Mouse (Mus musculus): ENCODE results near the gene Rbm39.
"Not testable (repeated sequence)": the region's sequence is repeated elsewhere in the genome, so short reads cannot be mapped to it uniquely, and the experiment has no call there.

Rbm39 gene

DNA sequence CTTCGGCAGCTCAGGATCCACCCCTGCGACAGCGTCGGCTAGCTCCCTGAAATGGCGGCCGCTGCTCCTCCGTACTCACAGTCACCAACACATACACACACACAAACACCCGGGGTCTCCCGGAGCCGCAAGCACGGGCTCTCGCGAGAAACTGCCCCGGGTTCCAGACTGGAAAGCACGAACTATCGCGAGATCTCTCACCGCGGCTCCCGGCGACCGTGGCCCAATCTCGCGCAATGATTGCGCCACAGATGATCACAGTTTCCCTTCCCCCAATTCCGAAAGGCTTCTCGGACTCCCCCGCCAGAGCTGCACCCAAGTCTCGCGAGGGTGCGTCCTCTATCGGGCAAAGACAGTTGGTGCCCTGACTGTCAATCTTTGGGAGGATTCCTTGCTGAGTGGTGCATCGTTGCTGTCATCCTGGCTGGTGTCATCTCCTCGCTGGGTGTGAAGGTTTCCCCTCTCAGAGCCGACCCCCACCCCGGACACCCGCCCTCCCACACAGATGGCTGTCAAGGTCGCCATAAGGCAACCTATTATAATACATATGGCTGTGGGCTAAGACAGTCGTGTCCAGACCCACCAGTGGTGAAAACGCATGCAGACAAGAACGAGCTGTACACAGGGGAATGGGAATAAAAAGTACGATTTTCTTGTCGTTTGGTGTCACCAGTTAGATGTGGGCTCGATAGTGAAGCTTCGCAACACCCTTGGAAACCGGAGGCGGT is at the start of gene Rbm39:
Gene Rbm39 (minus strand): TSS at position 145 of the 728 bp plus-strand sequence.
- peak; percentile 100 for DNase-seq (ENCODE audit: low read depth, low spot score)

DNA sequence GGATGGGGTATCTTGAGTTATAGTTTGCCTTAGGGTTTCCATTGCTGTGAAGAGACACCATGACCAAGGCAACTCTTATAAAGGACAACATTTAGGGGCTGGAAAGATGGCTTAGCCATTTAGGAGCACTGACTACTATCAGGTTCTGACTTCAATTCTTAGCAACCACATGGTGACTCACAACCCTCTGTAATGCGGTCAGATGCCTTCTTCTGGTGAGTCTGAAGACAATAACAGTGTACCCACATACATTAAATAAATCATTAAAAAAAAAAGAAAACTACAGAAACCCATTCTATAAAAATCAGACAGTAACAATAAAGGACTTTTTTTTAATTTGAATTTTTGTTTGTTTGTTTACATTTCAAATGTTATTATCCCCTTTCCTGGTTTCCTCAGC is 49.1 kb upstream of the Rbm39 start:
- DNase-seq (ENCODE audit: low read depth, low spot score): no peak

DNA sequence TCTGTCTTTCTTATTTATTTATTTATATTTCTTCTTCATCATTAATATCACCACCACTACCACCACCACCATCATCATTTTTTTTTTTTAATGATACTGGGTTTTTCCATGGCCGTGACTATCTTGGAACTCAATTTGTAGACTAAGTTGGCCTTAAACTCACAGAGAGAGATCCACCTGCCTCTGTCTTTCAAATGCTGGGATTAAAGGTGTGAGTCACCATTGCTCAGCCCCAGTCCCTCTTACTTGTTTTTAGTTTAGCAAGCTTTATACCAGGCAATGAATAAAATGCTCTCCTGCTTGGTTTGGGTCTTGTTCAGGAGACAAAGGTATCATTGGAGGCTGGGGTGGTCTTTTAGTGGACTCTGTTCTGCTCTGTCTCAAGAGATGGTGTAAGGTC is 47.7 kb upstream of the Rbm39 start:
- no peak for DNase-seq (ENCODE audit: low read depth, low spot score)

DNA sequence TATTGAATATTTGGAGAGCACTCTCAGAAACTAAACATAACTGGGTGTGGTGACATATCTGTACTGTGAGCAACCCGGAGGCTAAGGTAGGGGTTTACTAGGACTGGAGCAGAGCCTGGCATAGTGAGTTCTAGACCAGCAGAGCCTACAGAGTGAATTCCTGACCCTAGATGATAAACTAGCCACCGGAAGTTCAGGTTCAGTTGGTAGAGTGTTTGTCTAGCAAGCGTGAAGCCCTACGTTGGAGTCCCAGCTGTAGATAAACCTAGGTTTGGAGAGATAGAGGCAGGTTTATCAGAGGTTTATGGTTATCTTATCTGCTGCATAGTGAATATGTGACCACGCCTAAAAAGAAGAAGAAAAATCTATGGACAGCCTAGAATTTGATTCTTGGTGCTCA is 44.0 kb upstream of the Rbm39 start:
- no peak for DNase-seq (ENCODE audit: low read depth, low spot score)

DNA sequence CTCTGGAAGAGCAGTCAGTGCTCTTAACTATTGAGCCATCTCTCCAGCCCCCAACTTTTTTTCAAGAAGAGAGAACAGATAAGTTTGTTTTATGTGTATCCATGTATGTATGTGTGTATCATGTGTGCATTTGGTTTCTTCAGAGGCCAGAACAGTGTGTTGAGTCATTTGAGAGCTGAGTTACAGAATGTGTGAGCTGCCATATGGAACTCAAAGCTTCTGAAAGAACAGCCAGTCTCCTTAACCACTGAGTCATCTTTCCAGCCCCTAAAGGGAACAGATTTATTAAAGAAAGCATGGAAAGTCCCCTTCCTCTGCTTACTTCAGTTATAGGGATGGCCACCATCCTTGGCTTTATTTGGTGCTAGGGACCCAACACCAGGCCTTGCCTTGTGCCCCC is 42.1 kb upstream of the Rbm39 start:
- DNase-seq (ENCODE audit: low read depth, low spot score): no peak

DNA sequence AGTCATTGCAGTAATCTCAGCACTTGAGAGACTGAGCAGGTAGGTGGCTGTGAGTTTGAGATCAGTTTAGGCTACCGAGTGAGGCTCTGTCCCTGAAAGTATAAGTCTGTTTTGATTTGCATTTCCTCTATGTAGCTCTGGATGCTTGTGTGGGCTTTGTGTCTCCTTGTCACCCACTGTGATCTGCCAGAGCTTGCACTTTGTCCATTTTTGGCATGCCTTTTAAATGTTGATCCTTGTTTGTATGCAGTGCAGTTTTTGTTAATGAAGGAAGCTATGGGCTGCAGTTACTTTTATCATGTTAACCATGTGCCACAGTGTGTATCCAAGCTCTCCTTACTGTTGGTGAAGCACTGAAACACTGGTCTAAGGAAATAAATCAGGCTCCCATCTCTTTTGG is 37.7 kb upstream of the Rbm39 start:
- no peak for DNase-seq (ENCODE audit: low read depth, low spot score)

DNA sequence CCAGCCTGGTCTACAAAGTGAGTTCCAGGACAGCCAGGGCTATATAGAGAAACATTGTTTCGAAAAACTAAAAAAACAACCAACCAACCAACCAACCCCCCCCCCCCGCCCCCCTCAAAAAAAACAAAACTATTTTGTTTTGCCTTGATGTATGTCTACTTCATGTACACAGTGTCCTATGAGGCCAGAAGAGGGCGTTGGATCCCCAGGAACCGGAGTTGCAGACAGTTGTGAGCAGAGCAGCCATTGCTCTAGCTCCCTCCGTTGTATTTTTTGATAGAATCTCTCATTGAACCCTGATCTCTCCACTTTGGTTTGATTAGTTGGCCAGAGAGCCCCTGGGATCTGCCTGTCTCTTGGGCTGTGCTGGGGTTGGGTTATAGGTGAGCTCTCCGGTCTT is 23.9 kb upstream of the Rbm39 start:
- peak; percentile 41 for DNase-seq (ENCODE audit: low read depth, low spot score)

DNA sequence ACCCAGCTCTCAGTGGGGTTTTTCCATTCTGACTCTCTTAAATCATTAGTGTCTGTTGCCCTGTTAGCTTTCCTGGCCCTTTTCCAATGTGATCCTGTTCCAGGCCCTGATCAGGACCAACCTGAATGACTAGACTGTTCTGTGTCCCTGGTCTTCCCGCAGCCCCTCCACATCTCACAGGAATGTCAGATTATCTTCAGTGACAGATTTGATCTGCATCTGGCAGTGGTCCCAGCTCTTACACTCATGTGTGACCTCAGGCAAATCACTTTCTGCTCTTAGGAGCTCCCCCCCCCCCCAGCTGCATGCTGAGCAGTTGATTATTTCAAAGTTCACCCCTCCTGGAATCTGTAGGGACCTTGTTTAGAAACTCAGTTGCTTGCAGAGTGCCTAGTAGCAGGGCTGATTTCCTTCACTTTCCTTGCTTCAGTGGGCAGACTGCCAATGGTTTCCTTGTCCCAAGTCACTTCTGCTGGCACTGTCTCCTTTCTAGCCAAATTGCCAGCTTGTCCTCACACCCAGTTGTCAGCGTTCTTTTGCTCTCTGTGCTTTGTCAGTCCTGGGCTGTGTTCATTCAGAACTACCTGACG is 22.9 kb upstream of the Rbm39 start:
- no peak for DNase-seq (ENCODE audit: low read depth, low spot score)

DNA sequence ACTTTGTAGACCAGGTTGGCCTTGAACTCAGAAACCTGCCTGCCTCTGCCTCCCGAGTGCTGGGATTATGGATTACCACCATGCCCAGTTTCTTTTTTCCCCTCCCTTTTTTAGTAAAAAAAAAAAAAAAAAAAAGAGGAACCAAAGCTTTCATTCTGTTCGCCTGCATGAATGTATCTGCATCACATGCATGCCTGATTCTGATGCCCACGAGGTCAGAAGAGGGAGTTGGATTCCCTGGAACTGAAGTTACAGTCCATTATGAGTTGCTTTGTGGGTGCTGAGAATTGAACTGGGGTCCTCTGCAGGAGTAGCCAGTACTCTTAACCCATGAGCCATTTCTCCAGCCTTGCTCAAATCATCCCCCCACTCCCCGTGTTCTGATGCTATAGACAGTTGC is 21.4 kb upstream of the Rbm39 start:
- no peak for DNase-seq (ENCODE audit: low read depth, low spot score)

DNA sequence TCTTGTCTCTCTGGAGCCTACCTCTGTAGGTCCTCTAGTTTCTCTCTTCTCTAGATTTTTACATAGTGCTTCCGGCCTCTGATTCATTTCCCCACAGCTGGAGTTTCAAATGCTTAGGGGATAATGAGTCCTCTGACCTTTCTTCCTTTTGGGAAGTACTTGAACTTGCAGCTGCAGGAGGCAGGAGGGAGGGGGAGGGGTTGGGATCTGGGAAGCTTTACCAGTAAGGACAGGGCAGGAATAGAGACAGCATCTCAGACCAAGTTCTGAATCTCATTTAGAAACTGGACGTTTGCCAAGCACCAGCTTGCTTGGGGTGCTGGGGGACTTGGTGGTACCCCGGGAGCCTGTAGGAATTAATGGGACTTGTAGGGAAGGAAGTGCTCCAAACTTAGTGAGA is 19.9 kb upstream of the Rbm39 start:
- DNase-seq (ENCODE audit: low read depth, low spot score): no peak

DNA sequence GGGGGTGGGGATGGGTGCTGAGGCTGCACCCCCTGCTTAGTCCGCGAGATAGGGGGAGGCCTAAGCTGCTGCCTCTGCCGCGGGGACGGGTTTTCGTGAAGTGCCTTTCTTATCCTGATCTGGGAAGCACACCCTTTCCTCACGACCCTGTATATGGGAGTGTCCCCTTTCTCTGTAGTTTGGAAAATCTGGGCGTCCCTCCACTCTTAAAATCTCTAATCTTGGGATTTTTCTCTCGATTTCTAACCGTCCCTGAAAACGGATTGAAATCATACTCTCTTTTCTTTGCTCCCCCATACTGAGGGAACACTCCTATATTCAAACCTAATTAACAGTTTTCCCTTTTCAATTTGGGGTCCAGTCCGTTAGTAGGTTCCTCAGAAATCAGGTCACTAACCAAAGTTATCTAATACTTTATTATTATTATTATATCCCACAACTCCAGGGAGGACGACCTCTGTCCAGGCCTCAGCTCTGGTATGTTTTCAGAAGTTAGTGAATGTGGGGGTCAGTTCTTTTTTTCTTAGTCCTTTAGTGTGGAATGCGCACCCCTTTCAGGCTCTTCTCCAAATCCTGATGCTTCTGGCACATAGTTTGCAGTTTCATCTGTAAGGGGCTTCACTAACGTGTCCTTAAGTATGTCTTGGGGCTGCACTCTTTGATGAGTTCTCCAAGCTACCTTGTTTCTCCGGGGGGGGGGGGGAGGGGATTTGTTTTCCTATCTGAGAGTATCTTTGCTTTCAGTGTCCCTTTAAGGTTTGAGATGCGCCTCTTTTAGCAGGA is 17.3 kb upstream of the Rbm39 start:
- no peak for DNase-seq (ENCODE audit: low read depth, low spot score)

DNA sequence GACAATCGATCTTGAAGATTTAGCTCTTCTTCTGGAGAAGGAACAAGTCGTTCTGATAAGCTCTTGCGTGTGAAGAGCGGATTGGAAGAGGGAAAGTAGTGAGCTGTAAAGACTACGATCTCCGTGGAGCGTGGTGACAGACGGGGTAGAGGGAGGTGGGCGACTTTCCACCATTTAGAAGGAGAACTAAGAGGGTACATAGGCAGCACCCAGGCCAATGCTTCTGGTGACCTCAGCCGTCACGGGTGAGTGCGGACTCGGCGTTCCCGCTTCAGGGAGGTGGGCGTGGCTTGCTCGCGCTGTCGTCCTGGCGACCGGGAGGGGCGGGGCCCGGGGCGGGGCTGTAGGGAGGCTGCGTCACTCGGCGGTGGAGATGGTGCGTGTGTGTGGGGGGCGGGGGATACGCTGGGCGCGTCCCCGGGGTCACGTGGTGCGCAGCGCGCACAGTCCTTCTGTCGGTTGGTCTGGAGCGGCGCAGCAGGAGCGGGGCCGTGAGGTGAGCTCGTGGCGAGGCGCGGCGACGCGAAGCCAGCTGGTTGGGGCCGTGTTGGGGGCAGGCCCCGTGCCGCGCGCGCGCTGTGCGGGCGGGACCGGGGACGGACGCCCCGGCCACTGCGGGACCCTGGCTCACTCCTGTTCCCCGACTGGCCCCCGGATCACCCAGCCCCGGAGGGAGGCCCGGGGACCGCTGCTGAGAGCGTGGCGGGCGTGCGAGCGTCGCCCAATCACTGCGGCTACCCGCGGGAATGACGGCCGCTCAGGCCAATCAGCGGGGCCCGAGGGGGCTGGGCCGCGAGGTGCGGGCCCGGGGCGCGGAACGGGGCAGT is 16.5 kb upstream of the Rbm39 start, which contains the start of gene Phf20:
Gene Phf20 (plus strand): TSS at position 165 of the 827 bp plus-strand sequence.
- DNase-seq (ENCODE audit: low read depth, low spot score): peak; percentile 99

DNA sequence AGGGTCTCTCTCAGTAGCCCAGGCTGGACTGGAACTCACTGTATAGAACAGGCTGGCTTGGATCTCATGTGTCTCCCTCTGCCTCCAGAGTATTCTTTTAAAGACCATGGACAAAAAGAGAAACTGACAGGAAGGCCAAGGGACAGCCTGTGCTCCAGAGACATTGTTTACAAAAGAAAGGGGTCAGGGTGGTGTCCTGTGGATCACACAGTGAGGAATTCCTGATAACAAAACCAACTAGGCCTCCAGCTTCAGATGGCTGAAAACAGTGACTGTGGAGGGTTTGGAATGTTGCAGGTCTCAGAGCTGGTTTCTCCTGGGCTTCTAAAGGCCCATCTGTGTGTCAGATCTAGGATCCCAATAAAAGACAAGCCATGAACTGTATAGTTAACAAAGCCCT is 14.5 kb upstream of the Rbm39 start:
- no peak for DNase-seq (ENCODE audit: low read depth, low spot score)

DNA sequence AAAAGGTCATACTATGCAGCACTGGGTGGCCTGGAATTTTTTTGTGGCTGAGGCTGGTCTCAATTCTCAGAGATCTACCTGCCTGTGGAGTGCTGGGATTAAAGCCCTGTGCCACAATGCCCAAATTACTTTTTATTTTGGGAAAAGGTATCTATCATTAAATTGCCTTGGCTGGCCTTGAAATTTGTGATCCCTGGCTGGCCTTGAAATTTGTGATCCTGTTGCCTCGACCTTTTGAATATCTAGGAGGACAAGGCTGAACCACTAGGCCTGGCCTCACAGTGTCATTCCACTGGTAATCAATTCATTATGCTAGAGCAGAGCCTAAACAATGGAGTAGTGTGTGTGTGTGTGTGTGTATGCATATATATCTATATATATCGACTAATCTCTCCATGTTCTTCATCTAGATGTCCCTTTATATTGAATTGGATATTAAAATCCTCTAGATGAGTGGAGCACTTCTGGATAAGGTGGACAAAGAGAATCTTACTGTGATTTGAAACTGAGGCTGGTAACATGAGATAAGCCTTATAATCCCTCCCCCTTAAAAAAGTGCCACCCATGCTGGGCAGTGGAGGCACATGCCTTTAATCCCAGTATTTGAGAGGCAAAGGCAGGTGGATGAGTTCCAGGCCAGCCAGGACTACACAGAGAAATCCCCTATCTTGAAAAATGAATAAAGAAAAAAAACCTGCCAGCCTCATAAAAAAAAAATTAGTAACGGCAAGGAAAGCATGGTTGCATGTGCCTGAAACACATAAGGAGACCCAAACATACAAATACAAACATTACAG is 13.2 kb upstream of the Rbm39 start:
- no peak for DNase-seq (ENCODE audit: low read depth, low spot score)

DNA sequence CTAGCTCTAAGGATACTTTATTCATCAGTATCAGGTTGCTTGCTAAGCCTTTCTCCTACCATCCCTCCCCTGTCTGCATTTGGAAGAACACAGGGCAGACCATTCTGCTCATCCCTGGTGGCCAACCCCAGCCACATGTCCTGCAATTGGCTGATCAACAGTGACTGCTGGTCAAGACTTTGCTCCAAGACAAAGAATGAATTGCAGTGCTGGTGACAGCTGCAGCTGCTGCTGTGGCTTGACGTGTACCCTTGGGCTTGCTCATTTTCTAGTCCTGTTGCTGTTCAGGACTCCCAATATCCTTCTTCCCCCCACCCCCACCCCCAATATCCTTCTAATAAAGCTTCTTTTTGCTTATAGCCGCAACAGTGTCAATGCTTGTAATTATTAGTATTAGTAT is 12.0 kb upstream of the Rbm39 start:
- DNase-seq (ENCODE audit: low read depth, low spot score): no peak

DNA sequence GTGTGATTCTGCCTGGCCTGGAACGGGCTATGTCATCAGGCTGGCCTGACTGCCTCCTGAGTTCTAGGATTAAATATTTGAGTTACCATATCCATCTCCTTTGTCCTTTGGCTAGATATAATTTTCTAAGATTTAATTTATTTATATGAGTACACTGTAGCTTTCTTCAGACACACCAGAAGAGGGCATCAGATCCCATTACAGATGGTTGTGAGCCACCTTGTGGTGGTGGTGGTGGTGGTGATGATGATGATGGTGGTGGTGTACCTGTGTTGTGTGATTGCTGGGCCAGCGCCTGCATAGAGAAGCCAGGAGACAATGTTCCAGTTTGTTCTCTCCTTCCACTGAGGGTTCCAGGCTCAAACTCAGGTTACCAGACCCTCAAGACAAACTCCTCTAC is 11.5 kb upstream of the Rbm39 start:
- DNase-seq (ENCODE audit: low read depth, low spot score): no peak

DNA sequence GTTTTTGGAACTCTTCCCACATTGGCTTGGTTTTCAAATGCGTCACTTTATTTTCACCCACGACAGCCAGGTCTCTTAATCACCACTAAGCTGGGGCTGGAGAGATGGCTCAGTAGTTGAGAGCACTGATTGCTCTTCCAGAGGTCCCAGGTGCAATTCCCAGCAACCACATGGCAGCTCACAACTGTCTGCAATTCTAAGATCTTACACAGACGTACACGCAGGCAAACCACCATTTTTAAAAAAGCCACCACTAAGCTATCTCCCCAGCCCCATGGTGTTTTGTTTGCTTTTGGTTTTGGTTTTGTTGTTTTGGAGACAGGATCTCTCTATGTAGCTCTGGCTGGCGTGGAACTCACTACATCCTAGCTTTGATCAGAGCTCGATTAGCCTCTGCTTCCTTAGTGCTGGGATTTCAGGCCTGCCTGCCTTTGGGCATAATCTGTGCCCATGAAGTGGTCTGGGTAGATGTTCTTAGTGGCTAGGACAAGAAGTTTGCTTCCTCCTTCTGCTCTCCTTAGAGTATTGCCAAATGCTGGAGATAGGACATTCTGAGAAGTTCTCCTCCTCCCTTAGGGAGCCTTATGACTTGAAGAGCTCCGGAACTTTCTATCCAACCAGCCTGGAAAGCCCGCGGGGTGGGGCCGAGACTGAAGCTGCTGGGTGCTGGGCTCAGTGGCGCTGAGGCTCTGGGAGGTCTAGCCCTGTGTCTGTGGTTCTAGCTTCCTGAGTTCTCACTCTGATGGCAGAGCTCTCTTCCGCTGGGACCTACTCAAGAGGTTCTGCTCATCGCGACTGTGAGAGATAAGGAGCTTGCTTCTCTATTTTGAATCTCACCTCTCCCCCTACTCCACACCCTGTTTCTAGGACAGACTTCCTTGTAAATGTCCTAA is 10.2 kb upstream of the Rbm39 start:
- DNase-seq (ENCODE audit: low read depth, low spot score): peak; percentile 87

DNA sequence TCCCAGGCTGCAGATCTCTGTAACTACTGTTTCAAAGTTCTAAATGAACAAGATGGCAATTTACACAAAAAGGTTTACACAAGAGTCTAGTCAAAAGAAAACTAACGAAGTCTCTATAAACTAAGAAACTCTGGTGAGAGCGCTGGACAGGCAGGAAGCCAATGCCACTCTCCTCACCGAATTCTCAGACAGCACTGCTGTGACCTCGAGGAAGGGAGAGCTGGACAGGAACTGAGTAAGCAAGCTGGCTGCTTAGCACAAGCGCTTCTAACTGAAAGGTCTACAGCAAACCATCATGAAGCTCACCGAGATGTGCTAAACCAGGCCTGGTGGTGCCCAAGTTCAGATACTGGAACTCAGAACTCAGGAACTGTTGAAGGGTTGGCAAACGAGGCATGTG is 9.2 kb upstream of the Rbm39 start:
- not testable (repeated sequence) for DNase-seq (ENCODE audit: low read depth, low spot score)

DNA sequence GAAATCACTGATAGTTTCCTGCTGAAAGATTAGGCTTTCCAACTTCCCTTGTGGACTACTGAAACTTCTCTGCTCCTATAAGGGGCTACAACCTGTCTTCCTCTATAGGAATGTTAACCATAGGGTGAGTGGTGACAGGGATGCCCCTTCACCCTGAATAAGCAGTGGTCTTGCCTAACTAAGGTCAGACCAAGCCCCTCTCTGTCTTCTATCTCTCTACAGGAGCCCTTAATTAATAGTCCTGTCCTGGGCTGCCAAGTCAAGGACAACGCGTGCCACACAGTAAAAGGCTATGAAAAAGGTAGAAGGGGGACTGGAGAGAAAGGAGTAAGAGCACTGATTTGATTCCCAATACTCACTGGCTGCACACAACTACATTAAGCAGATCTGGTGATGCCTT is 1.6 kb upstream of the Rbm39 start:
- no peak for DNase-seq (ENCODE audit: low read depth, low spot score)

Data from CD4-positive helper T cell, adult 2 months (primary cell).